Mouse (Mus musculus) liver, postnatal 0 days (tissue): Measurements from ENCODE around the gene Fbxo10.

Experiments used
- CTCF ChIP-seq: sonication (generic); IDR thresholded peaks from 2 replicates; pipeline ENCODE4 v1.5.1; 2016; ENCODE audit warnings: antibody characterized with exemption, low read depth
- EP300 ChIP-seq: IDR thresholded peaks from 2 replicates; pipeline ENCODE4 v1.6.1; 2016; ENCODE audit warnings: antibody characterized with exemption, low read depth, mild to moderate bottlenecking

DNA sequence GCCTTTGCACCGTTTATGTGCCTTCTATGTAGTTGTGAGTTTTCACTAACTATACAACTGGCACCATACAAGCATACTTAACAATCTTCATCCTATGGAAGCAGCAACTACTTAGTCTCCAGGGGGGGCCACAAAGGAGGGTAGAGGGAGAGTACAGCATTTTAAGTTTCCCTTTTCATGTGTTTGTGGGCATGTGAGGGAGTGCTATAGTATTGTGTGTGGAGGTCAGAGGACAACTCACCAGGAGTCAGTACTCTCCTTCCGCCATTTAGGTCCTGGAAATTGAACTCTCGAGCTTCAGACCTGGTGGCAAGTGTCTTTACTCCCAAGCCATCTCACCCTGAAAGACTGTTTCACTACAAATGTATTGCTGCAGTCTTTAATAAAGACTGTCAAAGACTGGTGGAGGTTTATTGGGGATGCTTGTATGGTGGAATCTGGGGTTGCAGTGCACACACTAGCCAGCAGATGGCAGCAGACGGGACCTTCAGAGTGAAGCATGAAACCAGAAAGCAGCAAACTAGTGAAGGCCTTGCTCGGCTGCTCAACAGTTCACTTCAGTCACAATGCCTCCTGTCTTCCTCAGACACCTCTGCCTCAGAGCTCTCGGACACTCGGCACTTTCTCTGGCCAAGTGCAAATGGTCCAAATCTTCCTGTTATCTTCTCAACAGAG lies 12.9 kb upstream of the Fbxo10 start:
- no peak for TF ChIP-seq EP300
- peak; percentile 96 for TF ChIP-seq CTCF
